Mouse (Mus musculus) G1E (cell line): ENCODE results near the gene Grik3. TPM values are rescaled to one million over a fixed set of nuclear protein-coding genes. Genes with fewer than 3 reads are reported as not detected.

ENCODE experiments used
- ATAC-seq: 2 replicates; pipeline ENCODE4 v1.8.0; 2016; ENCODE audit warnings: mild to moderate bottlenecking; ENCODE audit not compliant: insufficient number of reproducible peaks, poor library complexity, low FRiP score, severe bottlenecking; ENCODE audit errors: extremely low read depth
- DNase-seq: peaks from one replicate; pipeline ENCODE4 v3.0.0; 2012; ENCODE audit warnings: low spot score
- H3K27me3 ChIP-seq: 2 replicates; pipeline ENCODE4 v1.6.1; 2012; ENCODE audit warnings: mild to moderate bottlenecking, low read length, inconsistent platforms; ENCODE audit not compliant: insufficient read depth
- H3K36me3 ChIP-seq: replicated peaks from 2 replicates; pipeline ENCODE3; 2012; ENCODE audit warnings: mild to moderate bottlenecking, inconsistent platforms
- H3K4me1 ChIP-seq: 2 replicates; pipeline ENCODE4 v1.6.1; 2012; ENCODE audit warnings: low read depth, low read length, inconsistent platforms, mixed read lengths; ENCODE audit not compliant: insufficient read depth
- H3K4me3 ChIP-seq: 2 replicates; pipeline ENCODE4 v1.5.1; 2012; ENCODE audit warnings: low read depth, mild to moderate bottlenecking, inconsistent platforms, low read length, moderate library complexity, mixed read lengths
- H3K9me3 ChIP-seq: replicated peaks from 2 replicates; pipeline ENCODE4 v1.6.1; 2012; ENCODE audit warnings: inconsistent platforms
- CTCF ChIP-seq: IDR thresholded peaks from 2 replicates; pipeline ENCODE4 v1.5.1; 2012; ENCODE audit warnings: low read depth, low read length, inconsistent platforms, mixed read lengths
- GATA1 ChIP-seq: IDR thresholded peaks from 2 replicates; pipeline ENCODE4 v1.6.1; 2012; ENCODE audit warnings: borderline replicate concordance, low read length, inconsistent platforms, mixed read lengths
- GATA2 ChIP-seq: IDR thresholded peaks from 2 replicates; pipeline ENCODE4 v1.6.1; 2012; ENCODE audit warnings: low read depth, low read length, inconsistent platforms, borderline replicate concordance
- POLR2AphosphoS5 ChIP-seq: IDR thresholded peaks from 2 replicates; pipeline ENCODE4 v1.6.1; 2012; ENCODE audit warnings: low read depth, low read length, inconsistent platforms; ENCODE audit not compliant: insufficient replicate concordance
- TAL1 ChIP-seq: conservative IDR thresholded peaks from 2 replicates; pipeline ENCODE4 v1.6.1; 2012; ENCODE audit warnings: low read depth, low read length, inconsistent platforms, mixed read lengths
- polyA plus RNA-seq: library from polyadenylated mRNA; stranded (reverse); fragments of >175 nt; gene quantifications from 2 replicates; pipeline ENCODE4 v1.2.3, GENCODE M21; 2012
- total RNA-seq, 2 experiments: library from RNA; stranded (forward) in 1 of 2; stranded (reverse) in 1 of 2; fragments of 200-1000 nt in 1 of 2; fragments of >200 nt in 1 of 2; fragmentation: Nextera tagmentation in 1 of 2; gene quantifications; 2 replicates each; pipeline ENCODE4 v1.2.3; 2014 to 2017

Grik3 gene
- total and polyA plus RNA-seq, 3 experiments: 0.05 TPM; not detected in 2

GRCm38 (mm10) chr4:125637364-125637763 lies 146.9 kb downstream of the Grik3 start:
- Histone ChIP-seq H3K4me1 (no peaks in the 10 kb centered on the region), H3K9me3 (peaks cover 94% of the 10 kb centered on the region), H3K36me3 (no peaks in the 10 kb centered on the region), H3K4me3 (no peak overlapping the region), H3K27me3 (no peaks in the 10 kb centered on the region)
- TF ChIP-seq CTCF (no peak), GATA1 (no peak), GATA2 (no peak), POLR2AphosphoS5 (no peak), TAL1 (no peak)
- DNase-seq (no peak), ATAC-seq (no peak)

GRCm38 (mm10) chr4:125640520-125640919 lies 150.0 kb downstream of the Grik3 start:
- ATAC-seq: no peak
- no peaks in the 10 kb centered on the region for H3K36me3 ChIP-seq
- H3K4me1 ChIP-seq: no peaks in the 10 kb centered on the region
- H3K27me3 ChIP-seq: no peaks in the 10 kb centered on the region
- peaks cover 97% of the 10 kb centered on the region for H3K9me3 ChIP-seq
- H3K4me3 ChIP-seq: no peak overlapping the region
- DNase-seq: no peak
- TF ChIP-seq POLR2AphosphoS5: no peak
- TF ChIP-seq GATA2: no peak
- TF ChIP-seq CTCF: no peak
- no peak for TF ChIP-seq GATA1
- TF ChIP-seq TAL1: no peak

GRCm38 (mm10) chr4:125640921-125641663 lies 150.6 kb downstream of the Grik3 start:
- Histone ChIP-seq H3K9me3 (peaks cover 99% of the 10 kb centered on the region), H3K27me3 (no peaks in the 10 kb centered on the region)
- no peak for TF ChIP-seq GATA2
- TF ChIP-seq GATA1: no peak
- no peak for TF ChIP-seq TAL1
- TF ChIP-seq POLR2AphosphoS5: no peak
- TF ChIP-seq CTCF: no peak

GRCm38 (mm10) chr4:125644581-125645568 lies 154.4 kb downstream of the Grik3 start:
- DNase-seq: no peak
- Histone ChIP-seq H3K4me3 (no peak overlapping the region), H3K9me3 (peaks cover 96% of the 10 kb centered on the region), H3K27me3 (no peaks in the 10 kb centered on the region), H3K4me1 (no peaks in the 10 kb centered on the region), H3K36me3 (no peaks in the 10 kb centered on the region)
- no peak for TF ChIP-seq CTCF
- TF ChIP-seq POLR2AphosphoS5: no peak
- TF ChIP-seq TAL1: no peak
- TF ChIP-seq GATA1: no peak
- no peak for TF ChIP-seq GATA2
- ATAC-seq: no peak

More at GRCm38 (mm10) chr4:125640921-125641663, 150.6 kb downstream of the Grik3 start:
- Histone ChIP-seq H3K36me3 (no peaks in the 10 kb centered on the region), H3K4me1 (no peaks in the 10 kb centered on the region), H3K4me3 (no peak overlapping the region)
- DNase-seq: no peak
- ATAC-seq: no peak

- DNase-seq (no peak), ATAC-seq (no peak)
- H3K27me3 ChIP-seq: no peaks in the 10 kb centered on the region
- TF ChIP-seq TAL1 (no peak), GATA1 (no peak), GATA2 (no peak), POLR2AphosphoS5 (no peak), CTCF (no peak)
- H3K9me3 ChIP-seq: peaks cover 82% of the 10 kb centered on the region
- no peaks in the 10 kb centered on the region for H3K4me1 ChIP-seq
- no peaks in the 10 kb centered on the region for H3K36me3 ChIP-seq
- H3K4me3 ChIP-seq: no peak overlapping the region
Measured at GRCm38 (mm10) chr4:125651676-125652246, 161.3 kb downstream of the Grik3 start.

- Histone ChIP-seq H3K4me1 (no peaks in the 10 kb centered on the region), H3K27me3 (no peaks in the 10 kb centered on the region), H3K4me3 (no peak overlapping the region), H3K36me3 (no peaks in the 10 kb centered on the region), H3K9me3 (peaks cover 85% of the 10 kb centered on the region)
- TF ChIP-seq CTCF: no peak
- TF ChIP-seq POLR2AphosphoS5: no peak
- no peak for TF ChIP-seq GATA2
- TF ChIP-seq TAL1: no peak
- no peak for TF ChIP-seq GATA1
- ATAC-seq (no peak), DNase-seq (no peak)
Measured at GRCm38 (mm10) chr4:125656031-125656430, 165.5 kb downstream of the Grik3 start.
